Mouse (Mus musculus): ENCODE measurements around the gene Ankrd13d.

DNA sequence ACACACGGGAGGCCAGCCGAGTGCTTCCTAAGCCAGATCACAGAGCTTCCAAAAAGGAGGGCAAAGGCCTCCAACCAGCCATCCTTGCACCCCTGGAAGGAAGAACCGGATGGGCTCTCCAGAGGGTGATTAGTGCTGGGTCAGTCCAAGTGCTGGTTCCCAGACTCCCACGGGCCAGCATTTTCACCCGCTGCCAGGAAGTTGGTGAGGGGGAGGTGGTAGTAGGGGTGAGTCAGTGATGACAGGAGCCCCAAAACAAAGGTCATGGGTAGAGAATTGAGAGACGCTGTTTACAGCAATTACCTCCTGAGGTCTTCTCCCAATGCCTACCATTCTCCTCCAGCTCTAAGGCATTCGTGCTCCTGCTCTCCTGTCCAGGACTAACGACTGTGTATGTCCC is 52.5 kb downstream of the Ankrd13d start:
- TF ChIP-seq MAZ (IDR thresholded peaks at IDR 0.05; ENCODE audit: low read depth, low read length), result no peak
- TF ChIP-seq EP300 (IDR thresholded peaks at IDR 0.05; ENCODE audit: low read length), result no peak
- no peak for TF ChIP-seq ELF1 (IDR thresholded peaks at IDR 0.05; ENCODE audit: low read depth, low read length)
- TF ChIP-seq MAX (IDR thresholded peaks at IDR 0.05; ENCODE audit: low read length), result no peak
- TF ChIP-seq CTCF (conservative IDR thresholded peaks at IDR 0.05 in 1 of 2, IDR thresholded peaks at IDR 0.05 in 1 of 2; ENCODE audit: low read depth in 2 of 2, low read length in 2 of 2), result no peak
- no peak for TF ChIP-seq POLR2A (IDR thresholded peaks at IDR 0.05; ENCODE audit: low read depth, low read length)
- no peak for TF ChIP-seq SMC3 (IDR thresholded peaks at IDR 0.05; ENCODE audit: low read depth, low read length)
- TF ChIP-seq USF1 (IDR thresholded peaks at IDR 0.05; ENCODE audit: low read depth, low read length), result no peak
- TF ChIP-seq MXI1 (IDR thresholded peaks at IDR 0.05; ENCODE audit: low read depth, low read length), result no peak
